Mouse (Mus musculus) neural tube, embryonic 15.5 days (tissue): ENCODE results near the gene Phldb1. TPM values are rescaled to one million over a fixed set of nuclear protein-coding genes. Genes with fewer than 3 reads are reported as not detected.
A peak's percentile ranks its signal among the peaks of the same experiment; 100 is the strongest.
"Not testable (repeated sequence)": the region's sequence is repeated elsewhere in the genome, so short reads cannot be mapped to it uniquely, and the experiment has no call there.

ENCODE experiments used
- ATAC-seq: fragments of 200-750 bp; cut with Nextera tagmentation; 2 replicates; pipeline ENCODE4 v1.8.0; 2017; ENCODE audit warnings: mild to moderate bottlenecking, moderate TSS enrichment, moderate library complexity; ENCODE audit not compliant: low FRiP score
- H3K27ac ChIP-seq: fragments of 300-500 bp; sonication (generic); replicated peaks from 2 replicates; pipeline ENCODE4 v1.5.1; 2015; ENCODE audit warnings: mild to moderate bottlenecking, inconsistent platforms
- H3K27me3 ChIP-seq: fragments of 300-500 bp; sonication (generic); replicated peaks from 2 replicates; pipeline ENCODE4 v1.6.1; 2015; ENCODE audit warnings: inconsistent platforms
- H3K36me3 ChIP-seq: fragments of 300-500 bp; sonication (generic); 2 replicates; pipeline ENCODE4 v1.6.1; 2015; ENCODE audit warnings: inconsistent platforms
- H3K4me1 ChIP-seq: fragments of 300-500 bp; sonication (generic); 2 replicates; pipeline ENCODE4 v1.6.1; 2015; ENCODE audit warnings: inconsistent platforms
- H3K4me2 ChIP-seq: fragments of 300-500 bp; sonication (generic); 2 replicates; pipeline ENCODE4 v1.6.1; 2015; ENCODE audit warnings: inconsistent platforms, mild to moderate bottlenecking, moderate library complexity
- H3K4me3 ChIP-seq: fragments of 300-500 bp; sonication (generic); replicated peaks from 2 replicates; pipeline ENCODE4 v1.5.1; 2015; ENCODE audit warnings: mild to moderate bottlenecking, inconsistent platforms
- H3K9ac ChIP-seq: fragments of 300-500 bp; sonication (generic); replicated peaks from 2 replicates; pipeline ENCODE4 v1.6.1; 2015; ENCODE audit warnings: mild to moderate bottlenecking, inconsistent platforms
- H3K9me3 ChIP-seq: fragments of 300-500 bp; sonication (generic); replicated peaks from 2 replicates; pipeline ENCODE4 v1.6.1; 2016; ENCODE audit warnings: inconsistent platforms
- WGBS: fragments of 180-500 bp; shearing (Covaris S2); methylation state at CpG from one replicate; pipeline ENCODE4 v1.1.7; 2015; ENCODE audit warnings: mixed read lengths; 5-methylcytosine and 5-hydroxymethylcytosine counted together
- polyA plus RNA-seq: library from polyadenylated mRNA; unstranded; fragments of >200 nt; fragmentation: Nextera tagmentation; extraction: Ambion mirVana; gene quantifications from 2 replicates; pipeline ENCODE4 v1.2.1, GENCODE M21; 2015

The Phldb1 gene
- 30.2 and 36.1 TPM in 2 replicates for polyA plus RNA-seq

DNA sequence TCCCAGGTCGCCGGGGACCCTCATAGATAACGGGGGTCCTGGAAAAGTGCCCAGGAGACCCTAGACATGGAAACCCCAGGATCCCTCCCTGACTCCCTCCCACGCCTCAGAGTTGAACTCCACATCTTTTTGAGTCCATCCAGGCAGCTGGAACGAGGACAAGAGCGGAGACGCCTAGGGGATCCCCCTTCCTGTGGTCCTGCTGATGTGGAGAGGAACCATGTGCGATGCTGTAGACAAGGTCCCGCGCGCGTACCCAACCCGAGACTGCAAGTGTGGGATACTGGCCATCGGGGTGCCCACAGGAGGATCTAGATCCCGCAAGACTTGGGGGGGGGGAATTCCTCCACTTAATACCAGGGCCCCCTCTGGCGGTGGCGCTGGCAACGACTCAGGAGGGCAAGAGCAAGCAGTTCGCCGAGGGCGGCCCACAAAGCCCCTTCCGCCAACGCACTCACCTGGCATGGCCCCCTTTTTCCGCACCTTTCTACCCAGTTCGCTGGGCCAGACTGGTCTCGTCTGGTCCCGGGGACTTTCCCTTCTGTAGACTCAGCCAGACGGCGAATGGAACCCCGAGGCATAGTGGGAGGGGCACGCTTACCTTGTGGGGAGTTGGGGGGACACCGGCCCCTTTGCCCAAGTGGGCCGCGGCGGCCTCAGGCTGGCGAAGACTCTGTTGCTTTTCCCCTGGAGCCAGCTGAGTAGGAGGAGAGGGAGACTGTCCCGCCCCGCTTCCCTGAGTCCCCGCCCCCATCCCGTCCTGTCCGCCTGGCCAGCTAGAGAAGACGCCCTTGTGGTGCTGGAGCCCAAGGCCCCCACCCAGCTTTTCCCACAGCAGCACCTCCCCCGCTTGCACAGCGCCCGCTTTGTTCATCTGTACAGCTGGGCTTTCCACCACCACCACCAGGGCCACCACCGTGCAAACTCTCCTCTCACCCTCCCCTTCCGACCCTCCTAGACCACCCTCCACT lies at the start of gene Phldb1:
TSS of gene Phldb1 (minus strand) at position 675 of the 971 bp plus-strand sequence.
- Histone ChIP-seq H3K9me3 (no peaks in the 10 kb centered on the region), H3K36me3 (no peaks in the 10 kb centered on the region), H3K4me2 (peak within 1 kb of the TSS; percentile 100), H3K9ac (peak within 1 kb of the TSS; percentile 60), H3K27ac (peak within 1 kb of the TSS; percentile 68), H3K4me1 (peaks cover 22% of the 10 kb centered on the region), H3K4me3 (peak within 1 kb of the TSS; percentile 59), H3K27me3 (peaks cover 6% of the 10 kb centered on the region)
- ATAC-seq = peak; percentile 75
- under 1% methylated on average over 46 of the region's 47 CpGs for WGBS

DNA sequence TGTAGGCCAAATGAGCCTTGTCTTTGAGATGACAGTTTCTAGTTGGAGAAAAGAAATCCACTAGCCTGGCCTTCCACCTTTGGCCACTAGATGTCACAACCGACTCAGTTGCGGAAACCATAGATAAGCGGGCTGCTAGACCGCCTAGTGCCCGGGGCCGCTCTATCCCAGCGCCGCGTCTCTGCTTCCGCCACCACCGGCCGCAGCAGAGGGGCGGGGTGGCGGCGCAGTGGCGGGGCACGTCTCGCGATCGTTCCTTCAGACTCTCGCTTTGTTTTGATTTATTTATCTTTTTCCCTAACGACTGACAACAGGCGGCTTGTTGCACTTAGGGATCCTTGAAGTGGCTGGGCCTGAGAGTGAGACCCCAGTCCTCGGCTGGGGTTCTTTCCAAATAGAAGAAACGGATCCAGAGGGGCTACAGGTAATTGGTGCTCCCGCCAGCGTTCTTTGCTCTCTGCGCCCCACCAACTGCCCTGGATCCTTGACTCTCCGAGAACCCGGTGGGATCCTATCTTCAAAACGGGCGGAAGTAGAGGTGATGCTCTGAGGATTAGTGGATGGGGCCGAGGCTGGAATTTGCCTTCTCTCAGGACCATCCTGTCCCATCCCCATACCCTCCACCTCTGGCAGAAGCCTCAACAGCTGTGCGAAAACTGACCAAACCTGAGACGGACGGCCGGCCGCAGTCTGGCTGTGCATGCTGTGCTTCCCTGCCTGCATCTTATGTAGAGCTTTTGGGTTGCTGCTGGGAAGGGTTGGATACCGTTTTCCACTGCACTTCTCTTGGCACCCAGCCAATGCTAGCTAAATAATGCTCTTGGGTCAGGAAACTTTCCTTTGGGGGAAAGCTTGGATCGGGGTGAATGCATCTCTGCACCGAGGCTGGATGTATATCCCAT lies 38.0 kb upstream of the Phldb1 start:
- Histone ChIP-seq H3K27ac (peak overlapping the region; percentile 92), H3K4me3 (peak overlapping the region; percentile 83), H3K36me3 (peaks cover 6% of the 10 kb centered on the region), H3K27me3 (no peaks in the 10 kb centered on the region), H3K9ac (peak overlapping the region; percentile 89), H3K9me3 (no peaks in the 10 kb centered on the region), H3K4me2 (peak overlapping the region; percentile 87), H3K4me1 (peaks cover 29% of the 10 kb centered on the region)
- WGBS = under 1% methylated on average over 41 of the region's 41 CpGs
- peak; percentile 98 for ATAC-seq

DNA sequence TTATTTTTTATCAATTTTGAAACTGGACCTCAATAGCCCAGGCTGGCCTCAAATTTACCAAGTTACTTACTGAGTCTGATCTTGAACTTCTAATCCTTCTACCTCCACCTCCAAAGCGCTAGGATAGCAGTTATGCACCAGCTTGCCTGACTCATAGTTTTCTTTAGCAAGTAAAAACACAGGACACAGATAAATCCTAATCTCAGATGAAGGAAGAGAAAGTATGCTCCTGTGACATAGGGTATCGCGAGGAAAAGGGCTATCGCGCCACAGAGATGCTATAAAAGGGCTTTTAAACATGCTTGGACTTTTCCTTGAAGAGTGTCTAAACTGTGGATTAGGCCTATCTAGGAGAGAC lies 37.4 kb upstream of the Phldb1 start:
- H3K4me3 ChIP-seq = no peak overlapping the region

DNA sequence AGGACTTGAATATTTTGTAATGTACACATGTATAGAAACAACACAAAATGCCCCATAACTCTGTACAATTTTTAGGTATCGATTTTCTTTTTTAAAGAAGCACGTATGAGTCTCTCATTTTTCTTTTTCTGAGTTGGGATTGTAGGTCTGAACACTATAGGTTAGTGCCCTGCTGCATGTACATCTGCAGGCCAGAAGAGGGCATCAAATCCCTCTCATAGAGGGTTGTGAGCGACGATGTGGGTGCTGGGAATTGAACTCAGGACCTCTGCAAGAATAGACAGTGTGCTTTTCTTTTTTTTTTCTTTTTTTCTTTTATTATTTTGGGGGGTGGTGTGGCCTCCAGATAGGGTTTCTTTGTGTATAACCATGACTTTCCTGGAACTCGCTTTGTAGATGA lies 36.4 kb upstream of the Phldb1 start:
- H3K4me3 ChIP-seq = no peak overlapping the region
- no peak for ATAC-seq
- H3K9me3 ChIP-seq = no peaks in the 10 kb centered on the region
- H3K4me2 ChIP-seq = no peak overlapping the region
- WGBS = 93% methylated on average over 5 of the region's 5 CpGs
- H3K4me1 ChIP-seq = peaks cover 34% of the 10 kb centered on the region
- peaks cover 6% of the 10 kb centered on the region for H3K36me3 ChIP-seq
- H3K27me3 ChIP-seq = no peaks in the 10 kb centered on the region
- no peak overlapping the region for H3K27ac ChIP-seq
- H3K9ac ChIP-seq = no peak overlapping the region

More for the DNA sequence above, 37.4 kb upstream of the Phldb1 start:
- peak overlapping the region; percentile 51; the same call in 1 of the 2 replicates for H3K27ac ChIP-seq
- H3K9me3 ChIP-seq = no peaks in the 10 kb centered on the region
- no peaks in the 10 kb centered on the region for H3K27me3 ChIP-seq
- H3K36me3 ChIP-seq = peaks cover 6% of the 10 kb centered on the region
- 25% methylated on average over 5 of the region's 5 CpGs for WGBS
- H3K4me1 ChIP-seq = peaks cover 29% of the 10 kb centered on the region
- no peak for ATAC-seq
- H3K9ac ChIP-seq = no peak overlapping the region
- no peak overlapping the region for H3K4me2 ChIP-seq

DNA sequence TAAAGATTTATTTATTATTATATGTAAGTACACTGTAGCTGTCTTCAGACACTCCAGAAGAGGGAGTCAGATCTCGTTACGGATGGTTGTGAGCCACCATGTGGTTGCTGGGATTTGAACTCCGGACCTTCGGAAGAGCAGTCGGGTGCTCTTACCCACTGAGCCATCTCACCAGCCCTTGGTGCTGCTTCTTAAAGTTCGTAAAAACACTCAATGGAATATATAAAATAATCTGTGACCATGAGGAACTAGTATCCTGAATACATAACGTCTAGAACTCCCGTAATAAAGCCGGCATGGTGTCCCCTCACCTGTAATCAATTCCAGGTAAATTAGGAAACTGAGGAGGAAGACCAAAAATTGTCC lies 33.0 kb upstream of the Phldb1 start:
- H3K27me3 ChIP-seq, H3K9me3 ChIP-seq, H3K36me3 ChIP-seq, ATAC-seq, H3K9ac ChIP-seq: not testable (repeated sequence)
- peak overlapping the region; percentile 97 for H3K4me3 ChIP-seq
- 45% methylated on average over 7 of the region's 9 CpGs for WGBS
- H3K4me1 ChIP-seq = peaks cover 34% of the 10 kb centered on the region
- H3K4me2 ChIP-seq = peak overlapping the region; percentile 76
- H3K27ac ChIP-seq = peak overlapping the region; percentile 98

DNA sequence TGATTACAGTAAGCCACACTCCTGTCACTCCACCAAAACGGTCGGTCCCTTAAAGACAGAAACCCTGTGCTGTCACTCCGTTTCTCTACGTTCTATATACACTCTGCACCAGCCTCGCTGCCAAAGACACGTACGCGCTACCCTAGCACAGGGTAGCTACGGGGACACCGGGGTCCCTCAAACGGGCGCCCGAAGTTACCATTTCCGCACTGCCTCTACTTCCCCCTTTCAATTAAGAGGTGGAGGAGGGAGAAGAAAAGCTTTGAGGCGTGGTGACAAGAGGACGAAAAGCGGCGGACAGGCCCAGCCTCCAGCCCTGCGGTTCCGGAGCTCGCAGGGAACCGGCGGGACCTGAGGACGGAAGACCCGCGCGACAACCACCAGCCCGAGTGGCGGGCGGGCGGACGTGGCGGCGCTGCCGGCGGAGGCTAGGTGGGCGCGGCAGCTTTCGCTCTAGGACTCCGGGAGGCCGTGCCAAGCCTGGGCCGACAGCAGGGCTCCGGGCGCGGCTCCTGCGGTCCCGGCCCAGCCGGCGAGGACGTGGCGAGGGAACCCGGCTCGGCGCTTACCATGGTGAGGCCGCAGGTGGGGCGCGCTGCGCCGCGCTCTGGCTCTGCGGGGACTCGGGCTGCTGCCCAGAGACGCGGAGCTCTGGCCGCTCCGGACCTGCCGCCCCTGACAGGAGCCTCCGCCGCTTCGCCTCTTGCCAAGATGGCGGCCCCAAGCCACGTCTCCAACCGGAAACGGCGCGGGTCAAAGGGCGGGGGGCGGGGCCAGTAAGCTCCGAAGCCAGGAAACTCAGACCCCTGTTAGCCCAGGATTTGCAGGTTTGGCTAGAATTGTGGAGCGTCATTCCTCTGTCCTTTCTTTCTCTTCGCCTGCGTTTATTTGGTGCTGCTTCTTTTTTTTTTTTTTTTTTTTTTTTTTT lies 32.4 kb upstream of the Phldb1 start, which contains the start of the genes Arcn1 and Ift46:
TSS of gene Arcn1 (minus strand) at position 745 of the 928 bp plus-strand sequence.
TSS of gene Ift46 (plus strand) at position 808 of the 928 bp plus-strand sequence.
- no peaks in the 10 kb centered on the region for H3K27me3 ChIP-seq
- H3K36me3 ChIP-seq = no peaks in the 10 kb centered on the region
- peak within 1 kb of the TSS; percentile 76 for H3K4me2 ChIP-seq
- H3K4me1 ChIP-seq = peaks cover 33% of the 10 kb centered on the region
- WGBS = under 1% methylated on average over 82 of the region's 82 CpGs
- H3K4me3 ChIP-seq = peak within 1 kb of the TSS; percentile 97
- peak within 1 kb of the TSS; percentile 97 for H3K9ac ChIP-seq
- peak; percentile 94 for ATAC-seq
- peak within 1 kb of the TSS; percentile 98 for H3K27ac ChIP-seq
- H3K9me3 ChIP-seq = no peaks in the 10 kb centered on the region

DNA sequence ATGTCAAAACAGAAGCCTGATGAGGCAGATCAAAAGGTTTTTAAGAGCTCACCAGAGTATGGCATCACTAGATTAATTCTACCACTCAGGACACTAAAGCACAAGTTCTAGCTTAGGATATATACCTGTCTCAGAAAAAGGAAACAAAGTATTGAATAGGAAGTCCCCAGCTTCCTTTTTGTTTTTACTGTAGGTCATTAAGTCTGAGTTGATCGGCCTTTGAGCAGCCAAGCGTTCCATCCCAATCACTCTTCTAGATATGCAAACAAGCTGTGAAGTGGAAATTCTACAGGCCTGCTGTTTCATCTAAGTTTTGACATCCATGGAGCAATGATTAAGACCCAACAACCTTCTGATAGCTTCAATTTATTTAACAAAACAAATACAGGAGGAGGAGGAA lies 25.9 kb upstream of the Phldb1 start:
- Histone ChIP-seq H3K4me3 (no peak overlapping the region), H3K36me3 (peaks cover 19% of the 10 kb centered on the region), H3K27ac (no peak overlapping the region), H3K27me3 (no peaks in the 10 kb centered on the region), H3K4me2 (no peak overlapping the region), H3K9ac (no peak overlapping the region), H3K4me1 (peaks cover 20% of the 10 kb centered on the region), H3K9me3 (no peaks in the 10 kb centered on the region)
- 75% methylated on average over 2 of the region's 2 CpGs for WGBS
- no peak for ATAC-seq

DNA sequence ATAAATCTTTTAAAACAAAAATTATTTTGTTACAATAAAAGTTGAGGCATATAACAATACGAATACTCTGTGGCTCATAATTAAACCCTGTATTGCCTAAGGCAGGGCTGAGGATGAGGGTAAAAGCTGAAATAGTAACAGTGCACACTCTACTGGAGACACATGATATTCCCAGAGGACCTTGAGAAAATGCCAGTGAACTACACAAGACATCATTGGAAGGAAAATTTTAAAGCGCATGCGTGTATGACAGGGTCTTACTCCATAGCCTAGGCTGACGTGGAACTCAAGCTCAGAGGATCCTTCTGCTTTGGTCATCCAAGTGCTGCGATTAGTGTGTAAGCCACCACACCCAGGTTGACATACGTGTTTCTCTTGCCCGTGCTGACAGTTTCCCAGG lies 13.5 kb upstream of the Phldb1 start:
- 95% methylated on average over 7 of the region's 7 CpGs for whole genome bisulfite sequencing
- H3K4me3 ChIP-seq = no peak overlapping the region
- H3K36me3 ChIP-seq = peaks cover 79% of the 10 kb centered on the region
- no peak overlapping the region for H3K4me2 ChIP-seq
- ATAC-seq = no peak
- H3K9ac ChIP-seq = no peak overlapping the region
- H3K4me1 ChIP-seq = no peaks in the 10 kb centered on the region
- no peaks in the 10 kb centered on the region for H3K27me3 ChIP-seq
- no peak overlapping the region for H3K27ac ChIP-seq
- H3K9me3 ChIP-seq = no peaks in the 10 kb centered on the region

DNA sequence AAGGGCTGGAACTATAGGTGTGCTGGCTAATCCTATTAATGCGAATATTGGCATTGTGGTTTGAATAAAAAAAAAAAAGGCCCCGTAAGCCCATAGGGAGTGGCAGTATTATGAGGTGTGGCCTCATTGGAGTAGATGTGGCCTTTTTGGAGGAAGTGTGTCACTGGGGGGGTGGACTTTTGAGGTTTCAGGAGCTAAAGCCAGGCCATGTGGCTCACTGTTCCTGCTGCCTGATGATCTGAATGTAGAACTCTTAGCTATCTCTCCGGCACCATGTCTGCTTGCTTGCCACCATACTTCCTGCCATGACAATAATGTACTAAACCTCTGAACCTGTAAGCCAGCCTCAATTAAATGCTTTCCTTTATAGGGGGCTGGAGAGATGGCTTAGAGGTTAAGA lies 12.3 kb upstream of the Phldb1 start:
- 95% methylated on average over 3 of the region's 3 CpGs for WGBS
- no peaks in the 10 kb centered on the region for H3K9me3 ChIP-seq
- no peak overlapping the region for H3K4me3 ChIP-seq
- no peak overlapping the region for H3K27ac ChIP-seq
- no peaks in the 10 kb centered on the region for H3K27me3 ChIP-seq
- no peak for ATAC-seq
- no peak overlapping the region for H3K9ac ChIP-seq
- H3K4me1 ChIP-seq = no peaks in the 10 kb centered on the region
- no peak overlapping the region for H3K4me2 ChIP-seq
- peaks cover 86% of the 10 kb centered on the region for H3K36me3 ChIP-seq

DNA sequence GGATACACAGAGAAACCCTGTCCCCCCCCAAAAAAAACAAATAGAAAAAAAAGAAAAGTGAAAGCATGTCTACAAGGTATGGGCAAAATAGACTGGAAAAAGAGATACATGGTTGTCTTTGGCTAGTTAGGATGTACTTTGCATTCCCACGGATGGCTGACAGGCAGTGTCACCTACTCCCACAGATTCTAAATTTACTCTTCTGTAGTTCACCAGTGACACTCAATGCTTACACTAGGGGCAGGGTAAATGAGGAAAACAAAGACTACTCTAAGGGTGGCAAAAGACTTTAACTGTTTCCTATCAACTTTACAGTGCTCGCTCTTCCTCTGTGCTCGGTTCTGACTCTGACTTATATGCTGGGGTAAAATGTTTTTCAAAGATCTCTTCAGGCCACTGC lies 11.7 kb upstream of the Phldb1 start:
- Histone ChIP-seq H3K4me1 (no peaks in the 10 kb centered on the region), H3K9ac (no peak overlapping the region), H3K27me3 (no peaks in the 10 kb centered on the region), H3K9me3 (no peaks in the 10 kb centered on the region), H3K27ac (no peak overlapping the region), H3K4me2 (no peak overlapping the region), H3K36me3 (peaks cover 83% of the 10 kb centered on the region), H3K4me3 (no peak overlapping the region)
- ATAC-seq = no peak
- WGBS = 95% methylated on average over 3 of the region's 3 CpGs

DNA sequence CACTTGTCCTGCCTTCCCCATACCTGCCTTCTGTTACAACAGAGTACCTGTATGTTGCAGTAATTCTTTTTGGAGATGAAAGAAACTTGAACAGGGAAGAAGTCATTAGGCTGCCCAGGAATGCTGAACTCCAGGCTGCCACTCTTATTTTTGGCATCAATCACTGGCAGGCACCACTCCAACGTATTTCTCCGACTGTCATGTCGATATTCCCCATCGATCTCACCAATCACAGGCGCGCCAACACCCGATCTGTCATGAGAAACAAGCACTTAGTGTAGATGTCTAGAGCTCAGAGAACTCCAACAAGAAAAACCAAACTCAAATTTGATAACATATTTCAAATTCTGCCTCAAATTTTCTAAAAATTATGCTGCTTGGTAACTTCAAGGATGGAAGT lies 10.4 kb upstream of the Phldb1 start:
- peaks cover 77% of the 10 kb centered on the region for H3K36me3 ChIP-seq
- H3K27ac ChIP-seq = no peak overlapping the region
- no peak overlapping the region for H3K4me2 ChIP-seq
- H3K9ac ChIP-seq = no peak overlapping the region
- H3K4me1 ChIP-seq = no peaks in the 10 kb centered on the region
- WGBS = 96% methylated on average over 7 of the region's 7 CpGs
- no peaks in the 10 kb centered on the region for H3K9me3 ChIP-seq
- H3K4me3 ChIP-seq = no peak overlapping the region
- ATAC-seq = no peak
- no peaks in the 10 kb centered on the region for H3K27me3 ChIP-seq
